Mouse (Mus musculus) adrenal gland, adult (tissue): ENCODE measurements around the gene Gm49387.

Experiments used
- DNase-seq, 2 experiments: peaks; one replicate each; pipeline ENCODE4 v3.0.0; 2022 to 2023; ENCODE audit warnings: low spot score in 1 of 2; ENCODE audit not compliant: inconsistent age in 2 of 2

The Gm49387 gene

GRCm38 (mm10) chr14:31640346-31640889 is at the start of gene Gm49387:
TSS of gene Gm49387 (minus strand) at chr14:31640878.
- no peak for DNase-seq

GRCm38 (mm10) chr14:31686231-31686630 is 45.6 kb upstream of the Gm49387 start:
- DNase-seq: no peak

GRCm38 (mm10) chr14:31685680-31686079 is 45.0 kb upstream of the Gm49387 start:
- DNase-seq: no peak

- DNase-seq: no peak
Observed at GRCm38 (mm10) chr14:31684343-31685040, 43.8 kb upstream of the Gm49387 start.

GRCm38 (mm10) chr14:31683610-31684009 is 42.9 kb upstream of the Gm49387 start:
- no peak for DNase-seq

- DNase-seq: no peak
Observed at GRCm38 (mm10) chr14:31681931-31682555, 41.4 kb upstream of the Gm49387 start.

- DNase-seq: no peak
Observed at GRCm38 (mm10) chr14:31681291-31681690, 40.6 kb upstream of the Gm49387 start.

- no peak for DNase-seq
Observed at GRCm38 (mm10) chr14:31680656-31681055, 40.0 kb upstream of the Gm49387 start.

GRCm38 (mm10) chr14:31671635-31672320 is 31.1 kb upstream of the Gm49387 start:
- DNase-seq: no peak

- peak in 1 of 2 experiments; percentile 69 for DNase-seq
Observed at GRCm38 (mm10) chr14:31669642-31670490, 29.2 kb upstream of the Gm49387 start.

GRCm38 (mm10) chr14:31669161-31669611 is 28.5 kb upstream of the Gm49387 start:
- DNase-seq: peak; percentile 89 to 95

- no peak for DNase-seq
Observed at GRCm38 (mm10) chr14:31668326-31668725, 27.6 kb upstream of the Gm49387 start.

GRCm38 (mm10) chr14:31667741-31668140 is 27.1 kb upstream of the Gm49387 start:
- DNase-seq: no peak

GRCm38 (mm10) chr14:31666931-31667705 is 26.4 kb upstream of the Gm49387 start:
- DNase-seq: peak in 1 of 2 experiments; percentile 35

- no peak for DNase-seq
Observed at GRCm38 (mm10) chr14:31665566-31665940, 24.9 kb upstream of the Gm49387 start.

- peak in 1 of 2 experiments; percentile 28 for DNase-seq
Observed at GRCm38 (mm10) chr14:31664903-31665565, 24.4 kb upstream of the Gm49387 start.

GRCm38 (mm10) chr14:31664100-31664902 is 23.6 kb upstream of the Gm49387 start:
- DNase-seq: peak in 1 of 2 experiments; percentile 44

GRCm38 (mm10) chr14:31663376-31664099 is 22.9 kb upstream of the Gm49387 start:
- DNase-seq: no peak
